Mouse (Mus musculus) stomach, embryonic 16.5 days (tissue): ENCODE measurements around the gene Elfn2. TPM values are rescaled to one million over a fixed set of nuclear protein-coding genes. Genes with fewer than 3 reads are reported as not detected.

Experiments
- ATAC-seq: fragments of 200-750 bp; cut with Nextera tagmentation; 2 replicates; pipeline ENCODE4 v1.8.0; 2017; ENCODE audit warnings: moderate number of reproducible peaks, moderate TSS enrichment; ENCODE audit not compliant: insufficient read depth, low FRiP score
- H3K27ac ChIP-seq: fragments of 300-500 bp; sonication (generic); 2 replicates; pipeline ENCODE4 v1.5.1; 2014; ENCODE audit warnings: low read length
- H3K27me3 ChIP-seq: fragments of 300-500 bp; sonication (generic); 2 replicates; pipeline ENCODE4 v1.6.1; 2014; ENCODE audit warnings: low read length, control low read depth, mixed read lengths; ENCODE audit not compliant: control insufficient read depth, insufficient read depth
- H3K36me3 ChIP-seq: fragments of 300-500 bp; sonication (generic); 2 replicates; pipeline ENCODE4 v1.6.1; 2014; ENCODE audit warnings: low read length; ENCODE audit not compliant: control insufficient read depth, insufficient read depth
- H3K4me1 ChIP-seq: fragments of 300-500 bp; sonication (generic); 2 replicates; pipeline ENCODE4 v1.6.1; 2014; ENCODE audit warnings: low read length, control low read depth, mixed read lengths; ENCODE audit not compliant: control insufficient read depth, insufficient read depth
- H3K4me2 ChIP-seq: fragments of 300-500 bp; sonication (generic); 2 replicates; pipeline ENCODE4 v1.6.1; 2014; ENCODE audit warnings: low read depth, low read length, mixed read lengths
- H3K4me3 ChIP-seq: fragments of 300-500 bp; sonication (generic); replicated peaks from 2 replicates; pipeline ENCODE4 v1.5.1; 2014; ENCODE audit warnings: mild to moderate bottlenecking, low read length
- H3K9ac ChIP-seq: fragments of 300-500 bp; sonication (generic); 2 replicates; pipeline ENCODE4 v1.6.1; 2014; ENCODE audit warnings: low read length
- H3K9me3 ChIP-seq: fragments of 300-500 bp; sonication (generic); replicated peaks from 2 replicates; pipeline ENCODE4 v1.6.1; 2016; ENCODE audit warnings: low read length, control low read depth; ENCODE audit not compliant: control insufficient read depth
- WGBS: fragments of 180-500 bp; shearing (Covaris S2); extraction: QIAGEN DNeasy Blood & Tissue Kit; methylation state at CpG from one replicate; pipeline ENCODE4 v1.1.7; 2014; 5-methylcytosine and 5-hydroxymethylcytosine counted together
- polyA plus RNA-seq: library from polyadenylated mRNA; unstranded; fragments of >200 nt; fragmentation: Nextera tagmentation; extraction: Ambion mirVana; gene quantifications from 2 replicates; pipeline ENCODE4 v1.2.1, GENCODE M21; 2015

The Elfn2 gene
- polyA plus RNA-seq, 1 experiment from 2014 or later: 0.17 TPM

DNA sequence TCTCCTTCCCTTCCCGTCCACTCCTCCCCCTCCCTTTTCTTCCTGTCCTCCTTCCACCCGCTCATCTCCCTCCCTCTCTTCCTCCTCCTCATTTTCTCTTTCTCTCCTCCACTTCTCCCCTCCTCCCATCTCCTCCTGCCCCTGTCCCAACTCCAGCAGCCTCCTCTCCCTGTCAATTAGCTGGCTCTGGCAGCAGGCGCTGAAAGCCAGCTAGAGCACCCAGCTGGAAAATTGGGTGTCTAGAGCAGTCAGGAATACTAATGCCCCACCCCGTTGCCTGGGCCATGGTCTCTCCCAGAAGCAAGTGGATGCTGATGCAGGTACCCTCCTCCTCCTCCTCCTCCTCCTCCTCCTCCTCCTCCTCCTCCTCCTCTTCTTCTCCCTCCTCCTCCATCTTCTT, 67.4 kb downstream of the Elfn2 start:
- Histone ChIP-seq H3K9ac (no peak overlapping the region), H3K4me1 (no peaks in the 10 kb centered on the region), H3K4me2 (no peak overlapping the region), H3K27me3 (no peaks in the 10 kb centered on the region), H3K4me3 (no peak overlapping the region), H3K9me3 (no peaks in the 10 kb centered on the region), H3K27ac (no peak overlapping the region), H3K36me3 (no peaks in the 10 kb centered on the region)
- ATAC-seq: no peak
- WGBS: 45% methylated on average over 4 of the region's 4 CpGs

DNA sequence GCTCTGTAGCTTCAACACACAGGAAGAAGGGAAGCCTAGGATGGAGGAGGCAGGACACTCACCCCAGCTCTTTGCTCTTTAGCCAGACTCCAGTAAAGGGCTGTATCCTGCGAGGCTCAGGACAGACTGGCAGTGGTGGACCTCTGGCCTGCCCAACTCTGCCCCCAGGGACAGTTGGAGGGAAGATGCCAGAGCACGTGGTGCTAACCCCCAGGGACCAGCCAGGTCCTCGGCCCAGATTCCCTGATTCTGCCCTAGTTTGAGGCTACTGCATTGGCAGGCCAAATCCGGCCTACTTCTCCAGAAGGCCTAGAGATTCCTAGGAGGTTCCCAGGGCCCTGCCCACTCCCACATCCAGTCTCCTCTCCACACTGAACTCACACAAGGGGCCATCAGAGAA, 70.8 kb downstream of the Elfn2 start:
- H3K36me3 ChIP-seq: no peaks in the 10 kb centered on the region
- 71% methylated on average over 4 of the region's 4 CpGs for WGBS
- H3K4me1 ChIP-seq: no peaks in the 10 kb centered on the region
- no peak overlapping the region for H3K4me3 ChIP-seq
- H3K9me3 ChIP-seq: no peaks in the 10 kb centered on the region
- no peak overlapping the region for H3K4me2 ChIP-seq
- no peak overlapping the region for H3K27ac ChIP-seq
- no peaks in the 10 kb centered on the region for H3K27me3 ChIP-seq
- no peak for ATAC-seq
- no peak overlapping the region for H3K9ac ChIP-seq

GRCm38 (mm10) chr15:78644606-78645005, 74.0 kb downstream of the Elfn2 start:
- Histone ChIP-seq H3K4me3 (no peak overlapping the region), H3K36me3 (no peaks in the 10 kb centered on the region), H3K4me1 (no peaks in the 10 kb centered on the region), H3K4me2 (no peak overlapping the region), H3K9me3 (no peaks in the 10 kb centered on the region), H3K27ac (no peak overlapping the region), H3K27me3 (no peaks in the 10 kb centered on the region), H3K9ac (no peak overlapping the region)
- 57% methylated on average over 8 of the region's 8 CpGs for WGBS
- ATAC-seq: no peak

GRCm38 (mm10) chr15:78643633-78644032, 74.9 kb downstream of the Elfn2 start:
- no peak for ATAC-seq

GRCm38 (mm10) chr15:78635231-78635630, 83.3 kb downstream of the Elfn2 start:
- Histone ChIP-seq H3K9ac (no peak overlapping the region), H3K9me3 (no peaks in the 10 kb centered on the region), H3K27me3 (peaks cover 3% of the 10 kb centered on the region), H3K4me2 (no peak overlapping the region), H3K4me3 (no peak overlapping the region), H3K36me3 (no peaks in the 10 kb centered on the region), H3K4me1 (0 out of 2 replicates have a peak, but pooled peaks cover 5% of the 10 kb centered on the region), H3K27ac (no peak overlapping the region)
- WGBS: 21% methylated on average over 7 of the region's 7 CpGs
- ATAC-seq: no peak

More at GRCm38 (mm10) chr15:78643633-78644032, 74.9 kb downstream of the Elfn2 start:
- Histone ChIP-seq H3K9me3 (no peaks in the 10 kb centered on the region), H3K4me3 (no peak overlapping the region), H3K36me3 (no peaks in the 10 kb centered on the region), H3K27me3 (no peaks in the 10 kb centered on the region), H3K4me2 (no peak overlapping the region), H3K9ac (no peak overlapping the region), H3K27ac (no peak overlapping the region), H3K4me1 (no peaks in the 10 kb centered on the region)
- WGBS: 21% methylated on average over 6 of the region's 6 CpGs

GRCm38 (mm10) chr15:78634095-78634737, 84.4 kb downstream of the Elfn2 start:
- peak; percentile 39; the same call in 1 of the 2 replicates for ATAC-seq
- 33% methylated on average over 10 of the region's 10 CpGs for WGBS

GRCm38 (mm10) chr15:78633413-78633812, 85.2 kb downstream of the Elfn2 start:
- Histone ChIP-seq H3K9ac (no peak overlapping the region), H3K27me3 (peaks cover 3% of the 10 kb centered on the region), H3K36me3 (no peaks in the 10 kb centered on the region), H3K4me2 (no peak overlapping the region), H3K27ac (no peak overlapping the region), H3K9me3 (no peaks in the 10 kb centered on the region), H3K4me3 (no peak overlapping the region), H3K4me1 (0 out of 2 replicates have a peak, but pooled peaks cover 5% of the 10 kb centered on the region)
- ATAC-seq: no peak
- WGBS: 72% methylated on average over 5 of the region's 5 CpGs

More at GRCm38 (mm10) chr15:78634095-78634737, 84.4 kb downstream of the Elfn2 start:
- Histone ChIP-seq H3K4me3 (no peak overlapping the region), H3K9me3 (no peaks in the 10 kb centered on the region), H3K36me3 (no peaks in the 10 kb centered on the region), H3K4me2 (no peak overlapping the region), H3K27ac (no peak overlapping the region), H3K27me3 (peaks cover 3% of the 10 kb centered on the region), H3K4me1 (0 out of 2 replicates have a peak, but pooled peaks cover 5% of the 10 kb centered on the region), H3K9ac (no peak overlapping the region; the same call in 1 of the 2 replicates)

DNA sequence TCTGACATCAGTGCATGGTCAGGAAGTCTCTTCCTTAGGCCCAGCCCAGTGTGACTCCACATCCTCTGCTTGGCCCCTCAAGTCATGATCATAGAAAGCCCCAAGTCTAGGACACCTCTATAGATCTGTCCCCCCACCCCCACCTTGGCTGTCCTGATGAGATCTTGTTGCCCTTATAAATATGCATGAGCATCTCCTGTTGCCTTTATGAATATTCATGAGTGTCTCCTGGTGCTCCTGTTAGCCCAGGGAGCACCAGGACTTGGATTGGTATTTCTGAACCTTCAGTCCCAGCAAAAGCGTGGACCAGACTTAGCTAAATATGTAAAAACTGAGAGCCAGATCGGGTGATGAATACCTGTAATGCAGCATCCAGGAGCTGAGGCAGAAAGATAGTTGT, 86.2 kb downstream of the Elfn2 start:
- H3K36me3 ChIP-seq: no peaks in the 10 kb centered on the region
- WGBS: 60% methylated on average over 2 of the region's 2 CpGs
- H3K4me3 ChIP-seq: no peak overlapping the region
- 0 out of 2 replicates have a peak, but pooled peaks cover 5% of the 10 kb centered on the region for H3K4me1 ChIP-seq
- H3K27ac ChIP-seq: no peak overlapping the region
- H3K9me3 ChIP-seq: no peaks in the 10 kb centered on the region
- no peak overlapping the region for H3K4me2 ChIP-seq
- no peaks in the 10 kb centered on the region for H3K27me3 ChIP-seq
- no peak overlapping the region for H3K9ac ChIP-seq
- no peak for ATAC-seq

DNA sequence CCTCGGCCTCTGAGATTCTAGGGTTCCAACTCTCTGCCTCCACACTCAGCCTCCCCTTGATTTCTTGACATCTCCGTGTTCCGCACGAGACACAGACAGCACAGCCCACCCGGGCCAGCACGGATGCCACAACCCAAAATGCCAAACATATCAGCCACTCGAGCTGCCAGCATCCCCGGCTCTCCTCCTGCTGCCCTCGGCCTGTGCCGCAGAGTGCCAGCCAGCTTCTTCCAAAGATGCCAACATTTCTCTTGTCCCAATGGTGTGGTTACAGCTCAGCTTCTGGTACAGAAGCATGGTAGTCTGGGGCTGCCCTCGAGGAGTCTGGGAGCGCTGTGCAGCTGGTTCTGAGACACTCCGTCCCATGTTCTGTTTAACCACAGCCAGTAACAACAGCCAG, 92.3 kb downstream of the Elfn2 start:
- no peak for ATAC-seq
- Histone ChIP-seq H3K36me3 (no peaks in the 10 kb centered on the region), H3K27ac (no peak overlapping the region), H3K4me2 (no peak overlapping the region), H3K27me3 (no peaks in the 10 kb centered on the region), H3K9ac (no peak overlapping the region), H3K4me3 (no peak overlapping the region), H3K4me1 (peaks cover 10% of the 10 kb centered on the region), H3K9me3 (no peaks in the 10 kb centered on the region)
- WGBS: 83% methylated on average over 13 of the region's 13 CpGs
